Mouse (Mus musculus): Measurements from ENCODE around the gene Cox20.

DNA sequence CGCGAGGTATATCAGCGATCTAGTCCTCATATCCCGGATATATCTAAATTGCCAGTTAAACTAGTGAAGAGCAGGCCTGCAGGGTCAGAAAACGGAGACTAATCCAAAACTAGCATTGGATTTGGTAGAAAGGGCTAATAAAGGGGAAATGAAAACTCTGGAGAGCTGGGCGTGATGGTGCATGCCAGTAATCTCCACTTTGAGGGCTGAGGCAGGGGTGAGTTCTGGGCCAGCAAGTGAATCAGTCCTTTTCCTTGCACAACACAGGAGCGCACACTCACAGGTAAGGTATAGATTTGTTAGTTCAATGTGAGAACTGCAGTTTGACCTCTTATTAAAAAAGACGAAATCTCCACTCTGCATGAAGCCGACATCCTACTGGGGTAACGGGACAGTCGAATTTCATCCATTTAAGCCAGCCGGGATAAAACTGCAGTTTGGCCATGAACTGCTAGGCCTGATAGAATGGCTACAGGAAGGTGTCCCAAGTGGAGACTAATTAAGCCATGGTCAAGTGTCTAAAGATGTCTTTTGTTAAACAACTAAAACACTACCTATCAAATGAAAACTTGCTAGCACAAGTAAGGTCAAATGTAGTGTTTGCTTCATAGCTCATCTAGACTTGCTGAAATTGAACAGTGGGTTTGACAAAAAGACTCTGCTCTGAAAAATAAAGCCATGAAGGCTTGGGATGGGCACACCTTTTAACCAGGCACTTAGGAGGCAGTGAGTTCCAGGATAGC lies 536 bp downstream of the Cox20 start:
- TF ChIP-seq EP300 (IDR thresholded peaks at IDR 0.05; ENCODE audit: low read depth) (no peak), CTCF (IDR thresholded peaks at IDR 0.05; ENCODE audit: low read depth) (no peak)
